Mouse (Mus musculus): ENCODE data around the gene Clmp. TPM values are rescaled to one million over a fixed set of nuclear protein-coding genes. Genes with fewer than 3 reads are reported as not detected.

Clmp gene
- total RNA-seq, 2 experiments from 2014 or later, result 3.1 to 6.1 TPM

DNA sequence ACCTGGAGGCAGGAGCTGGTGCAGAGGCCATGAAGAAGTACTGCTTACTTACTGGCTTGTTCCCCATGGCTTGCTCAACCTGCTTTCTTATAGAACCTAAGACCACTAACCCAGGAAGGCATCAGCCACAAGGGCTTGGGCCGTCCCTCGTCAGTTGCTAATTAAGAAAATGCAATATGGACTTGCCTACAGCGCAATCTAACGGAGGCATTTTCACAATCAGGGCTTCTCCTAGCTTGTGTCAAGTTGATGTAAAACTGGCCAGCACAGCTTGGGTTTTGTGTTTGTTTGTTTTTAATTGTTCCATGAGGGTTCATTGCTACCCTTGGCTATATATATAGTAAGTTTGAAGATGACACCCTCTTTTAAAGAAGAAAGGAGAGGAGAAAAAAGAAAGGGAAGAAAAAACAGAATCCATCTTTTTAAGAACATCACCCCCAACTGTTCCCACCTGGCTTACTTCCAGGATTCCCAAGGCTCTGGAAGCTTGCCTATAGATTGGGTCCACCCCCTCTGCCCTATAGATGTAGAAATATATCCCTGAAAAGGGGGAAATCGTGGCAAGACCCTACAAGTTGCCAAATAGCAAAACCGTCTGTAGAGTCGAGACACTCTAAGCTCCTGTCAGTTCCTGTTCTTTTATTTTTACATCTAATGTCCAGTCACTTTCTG lies 42.2 kb downstream of the Clmp start:
- intact Hi-C loops (cut with DNase I), result no loop called here
- DNase-seq, result no peak

DNA sequence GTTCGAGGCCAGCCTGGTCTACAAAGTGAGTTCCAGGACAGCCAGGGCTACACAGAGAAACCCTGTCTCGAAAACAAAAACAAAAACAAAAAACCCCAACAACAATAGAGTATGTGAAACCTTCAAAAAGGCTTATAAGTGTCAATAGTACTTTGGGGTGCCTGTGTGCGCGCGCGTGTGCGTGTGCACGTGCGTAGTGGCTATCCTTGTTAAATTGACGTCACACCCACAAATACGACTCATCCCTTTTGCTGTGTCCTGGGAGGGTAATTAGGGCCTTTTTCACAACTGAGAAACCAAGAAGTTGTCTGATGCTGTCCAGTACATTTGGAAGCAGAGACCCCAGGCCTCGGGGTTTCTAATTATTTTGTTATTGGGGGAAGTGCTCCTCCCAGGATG lies 44.5 kb downstream of the Clmp start:
- no peak for DNase-seq
- intact Hi-C loops (cut with DNase I), result no loop called here

DNA sequence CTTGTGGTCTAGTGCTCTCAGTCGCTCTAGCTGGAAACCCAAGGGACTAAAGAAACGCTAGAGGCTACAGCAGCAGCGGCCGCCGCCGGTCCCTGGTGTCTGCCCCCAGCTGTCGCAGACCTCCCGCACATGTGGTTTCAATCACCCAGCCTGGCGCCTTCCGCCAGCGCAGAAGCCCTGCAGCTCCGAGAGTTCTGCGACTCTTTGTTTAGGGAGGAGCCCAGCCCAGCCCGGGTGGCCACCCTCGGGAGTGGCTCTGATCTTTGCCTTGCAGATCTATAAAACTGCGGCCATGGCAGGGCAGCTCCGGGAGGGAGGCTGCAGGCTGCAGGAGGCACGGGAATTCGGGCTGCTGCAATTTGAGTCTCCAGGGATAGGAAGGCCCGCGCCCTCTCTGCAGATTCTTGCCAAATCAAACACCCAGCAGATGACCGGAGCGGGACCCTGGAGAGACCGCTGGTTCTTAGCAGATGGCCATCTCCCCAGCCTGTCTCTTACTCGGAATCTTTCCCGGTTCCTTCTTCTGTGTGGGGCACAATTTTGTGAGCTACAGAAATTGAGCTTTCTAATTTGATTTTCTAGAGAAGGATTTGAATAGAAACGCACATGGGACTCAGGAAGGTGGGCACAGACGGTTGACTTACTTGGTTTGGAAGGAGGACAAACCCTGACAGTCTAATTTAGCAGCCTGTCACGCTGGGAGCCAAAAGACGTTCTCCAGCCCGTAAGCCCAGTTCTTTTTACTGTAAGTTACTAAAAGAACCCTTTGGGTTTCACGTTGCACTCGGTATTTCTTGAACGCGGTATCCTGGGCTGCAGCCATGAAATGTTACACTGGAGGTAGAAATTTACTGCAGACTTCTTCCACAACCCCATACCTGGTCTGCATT lies 45.2 kb downstream of the Clmp start:
- intact Hi-C loops (cut with DNase I), result no loop called here
- peak; percentile 60 to 67 for DNase-seq

DNA sequence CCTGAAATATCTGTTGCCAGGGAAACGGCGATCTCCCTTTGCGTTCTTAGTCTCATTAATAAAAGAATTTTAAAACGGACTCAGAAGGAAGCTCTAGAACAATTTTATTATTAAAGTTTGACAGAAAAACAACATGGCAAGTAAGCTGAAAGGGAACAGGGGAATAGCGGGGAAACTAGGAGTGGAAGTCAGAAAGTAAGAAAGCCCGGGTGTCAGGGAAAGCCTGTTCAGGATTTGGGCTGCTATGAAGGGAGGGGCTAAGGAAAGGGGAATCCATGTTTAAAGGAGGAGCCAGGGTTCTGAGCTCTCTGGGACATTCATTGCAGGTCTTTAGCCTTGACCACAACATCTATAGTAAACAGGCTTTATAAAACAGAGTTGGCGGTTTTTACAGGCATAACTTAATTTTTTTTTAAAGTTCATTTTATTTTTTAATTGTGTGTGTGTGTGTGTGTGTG lies 45.9 kb downstream of the Clmp start:
- intact Hi-C loops (cut with DNase I), result no loop called here
- no peak for DNase-seq

DNA sequence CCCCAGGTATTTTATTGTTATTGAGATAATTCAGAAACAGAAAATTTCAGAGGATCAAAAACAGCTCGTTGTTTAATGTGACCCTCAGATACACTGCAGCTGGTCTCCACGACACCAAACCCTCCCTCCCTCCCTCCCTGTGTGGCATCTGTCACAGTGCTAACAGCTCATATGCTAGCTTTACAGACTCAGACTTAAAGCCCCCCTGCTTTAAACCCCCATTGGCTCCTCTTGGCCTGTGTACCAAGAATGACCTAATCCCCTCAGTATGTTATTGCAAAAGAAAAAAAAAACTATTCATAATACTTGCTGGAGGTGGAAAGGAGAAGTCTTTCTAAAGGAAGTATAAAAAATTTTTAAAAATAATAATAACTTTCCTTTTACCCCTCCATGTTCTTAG lies 46.5 kb downstream of the Clmp start:
- intact Hi-C loops (cut with DNase I), result no loop called here
- DNase-seq, result no peak

DNA sequence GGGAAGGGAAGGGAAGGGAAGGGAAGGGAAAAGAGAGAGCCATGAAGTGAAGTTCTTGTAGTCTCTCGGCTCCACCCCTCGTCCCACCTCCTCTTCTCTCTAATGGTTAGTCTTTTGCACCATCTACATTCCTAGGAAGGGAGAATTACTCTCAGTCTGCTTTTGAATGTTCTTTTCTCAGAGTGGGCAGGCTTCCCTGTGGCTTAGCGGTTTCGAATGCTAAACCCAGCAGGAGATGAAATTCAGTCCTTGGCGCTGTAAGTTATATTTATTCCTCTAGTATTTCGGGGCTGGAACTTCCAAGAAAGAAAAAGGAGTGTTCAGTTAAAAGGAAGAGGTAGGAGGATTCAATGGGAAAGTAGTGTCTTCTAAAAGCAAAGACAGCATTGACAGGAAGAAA lies 51.4 kb downstream of the Clmp start:
- no peak for DNase-seq
- intact Hi-C loops (cut with DNase I), result no loop called here

DNA sequence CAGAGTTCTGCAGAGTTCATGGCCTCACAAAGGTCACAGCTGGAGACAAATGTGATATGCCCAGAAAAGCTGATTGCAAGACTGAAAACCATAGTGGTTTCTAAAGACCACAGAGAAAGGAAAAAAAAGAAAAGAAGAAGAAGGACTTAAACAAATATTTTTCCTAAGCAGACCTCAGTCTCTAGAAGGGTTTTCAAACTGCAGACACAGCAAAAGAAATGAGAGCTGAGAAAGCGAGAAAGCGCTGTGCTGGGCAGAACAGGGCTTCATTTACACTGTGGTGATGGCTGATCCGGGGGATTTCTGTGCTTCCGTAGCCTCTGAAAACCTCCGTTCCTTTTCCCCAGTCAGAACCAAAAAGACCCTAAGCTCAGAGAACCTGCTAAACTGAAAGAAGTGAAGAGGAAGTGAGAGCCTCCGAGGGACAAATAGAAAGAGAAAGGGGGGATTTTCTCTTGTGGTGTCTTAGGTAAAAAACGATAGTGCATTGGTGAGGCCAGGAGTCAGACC lies 57.8 kb downstream of the Clmp start:
- no peak for DNase-seq
- intact Hi-C loops (cut with DNase I), result loop anchor here (10.0 kb wide), 1 partner anchor 329 kb away; no protein-coding TSS in a partner anchor

DNA sequence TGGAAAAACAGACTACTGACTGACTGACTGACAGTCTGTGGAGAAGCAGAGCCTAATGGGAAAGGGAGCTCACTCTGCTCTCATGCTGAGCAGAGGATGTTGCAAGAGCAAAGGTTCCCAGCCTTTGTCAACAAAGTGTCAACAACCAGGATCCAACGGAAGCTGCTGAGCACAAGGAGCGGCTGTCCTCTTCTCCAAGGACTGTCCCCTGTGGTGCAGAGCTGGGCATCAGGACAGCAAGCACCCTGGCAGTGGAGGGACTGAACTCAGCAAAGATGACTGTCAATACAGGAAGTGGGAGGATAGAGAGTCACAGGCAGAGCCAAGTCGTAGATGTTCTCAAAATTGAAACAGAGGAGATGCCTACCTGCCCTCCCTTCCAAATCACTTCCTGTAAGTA lies 58.5 kb downstream of the Clmp start:
- intact Hi-C loops (cut with DNase I), result loop anchor here (10.0 kb wide), 1 partner anchor 329 kb away; no protein-coding TSS in a partner anchor
- no peak for DNase-seq

DNA sequence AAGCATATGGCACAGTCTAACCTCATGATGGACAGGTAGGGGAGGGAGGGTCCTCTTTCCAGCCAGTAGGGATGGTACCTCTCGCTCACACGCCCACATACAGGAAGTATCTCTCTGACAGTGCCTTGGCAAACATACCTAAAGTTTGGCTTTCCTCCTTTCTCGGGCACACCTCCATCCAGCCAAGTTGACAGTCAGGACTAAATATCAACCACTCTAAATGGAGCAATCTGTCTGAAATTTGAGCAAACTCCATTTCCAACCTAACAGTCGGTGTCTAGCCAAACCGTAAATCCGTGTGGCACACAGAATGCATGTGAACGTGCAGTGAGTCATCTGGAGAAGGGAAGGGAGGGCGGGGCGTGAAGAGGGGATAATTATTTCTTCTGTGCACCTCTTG lies 61.0 kb downstream of the Clmp start:
- DNase-seq, result no peak
- intact Hi-C loops (cut with DNase I), result loop anchor here (10.0 kb wide), 1 partner anchor 332 kb away; no protein-coding TSS in a partner anchor

DNA sequence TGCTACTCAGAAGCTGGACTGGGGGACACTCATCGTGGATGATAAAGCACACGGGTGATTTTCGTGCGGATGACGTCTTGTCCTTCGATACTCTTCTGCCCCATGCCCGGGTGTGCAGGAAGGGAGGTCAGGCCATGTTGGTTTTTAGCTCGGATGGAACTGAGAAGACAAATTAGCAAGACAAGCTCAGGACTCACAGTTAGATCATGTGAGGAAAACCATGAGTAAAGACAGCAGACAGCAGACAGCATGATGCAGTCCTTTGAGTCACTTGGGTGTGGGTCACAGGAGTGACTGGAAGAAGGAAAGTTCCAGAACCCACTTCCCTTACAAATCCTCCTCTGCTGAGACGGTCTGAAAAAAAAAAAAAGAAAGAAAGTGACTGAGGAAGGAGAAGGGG lies 61.5 kb downstream of the Clmp start:
- DNase-seq, result no peak
- intact Hi-C loops (cut with DNase I), result loop anchor here (10.0 kb wide), 1 partner anchor 332 kb away; no protein-coding TSS in a partner anchor

DNA sequence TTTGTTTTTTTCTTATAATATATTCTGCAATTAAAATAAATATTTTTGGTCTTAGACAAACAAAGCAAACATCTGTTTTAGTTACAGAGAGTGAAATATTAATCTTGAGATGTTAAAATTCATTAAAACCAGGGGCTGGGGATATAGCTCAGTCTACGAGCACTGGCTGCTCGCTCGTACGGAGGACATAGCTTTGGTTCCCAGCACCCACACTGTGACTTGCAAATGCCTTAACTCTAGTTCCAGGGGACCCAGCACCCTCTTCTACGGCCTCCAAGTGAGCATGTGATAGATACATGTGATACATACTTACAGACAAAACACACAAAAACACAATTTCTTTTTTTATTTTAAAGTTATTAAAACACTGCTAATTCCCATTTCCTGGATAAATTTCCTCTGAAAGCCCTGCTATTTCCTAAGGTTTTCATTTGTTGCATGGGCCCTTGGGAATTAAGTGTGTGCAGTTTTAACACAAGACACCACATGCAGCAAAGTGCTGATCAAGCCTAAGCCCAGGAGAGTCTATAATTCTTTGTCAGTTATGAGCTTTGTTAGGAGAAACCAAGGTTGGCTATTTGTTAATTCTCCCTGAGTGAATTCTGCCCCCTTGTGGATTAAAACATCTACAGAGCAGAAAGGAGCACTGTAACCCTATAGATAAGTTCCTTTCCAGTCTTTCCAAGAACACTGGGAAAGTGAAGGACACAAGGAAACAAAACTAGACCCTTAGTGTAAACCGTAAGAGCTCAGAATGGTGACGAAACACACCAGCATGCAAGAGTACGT lies 64.3 kb downstream of the Clmp start:
- DNase-seq, result no peak

DNA sequence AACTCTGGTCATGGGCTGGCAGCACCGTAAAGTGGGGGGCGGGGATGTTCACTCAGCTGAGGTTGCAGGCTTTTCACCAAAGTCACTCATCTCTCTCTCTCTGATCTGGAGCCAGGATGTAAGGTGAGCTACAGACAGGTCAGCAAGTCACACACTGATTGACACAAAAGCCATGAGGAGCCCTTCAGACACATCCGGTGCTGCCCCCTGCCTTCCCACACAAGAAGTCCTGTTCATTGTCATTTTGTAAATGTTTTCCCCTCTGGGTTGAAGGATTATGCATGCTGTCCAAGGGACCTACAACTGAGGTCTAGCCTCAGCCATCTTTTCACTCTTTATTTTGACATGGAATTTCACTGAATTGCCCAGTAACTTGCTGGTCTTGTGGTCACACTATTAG lies 66.0 kb downstream of the Clmp start:
- no peak for DNase-seq
- intact Hi-C loops (cut with DNase I), result loop anchor here (2.0 kb wide), 1 partner anchor 115 kb away; no protein-coding TSS in a partner anchor

More for the DNA sequence above, 64.3 kb downstream of the Clmp start:
- intact Hi-C loops (cut with DNase I), result loop anchor here (2.0 to 10.0 kb wide), 2 partner anchors 113 to 335 kb away; no protein-coding TSS in a partner anchor

DNA sequence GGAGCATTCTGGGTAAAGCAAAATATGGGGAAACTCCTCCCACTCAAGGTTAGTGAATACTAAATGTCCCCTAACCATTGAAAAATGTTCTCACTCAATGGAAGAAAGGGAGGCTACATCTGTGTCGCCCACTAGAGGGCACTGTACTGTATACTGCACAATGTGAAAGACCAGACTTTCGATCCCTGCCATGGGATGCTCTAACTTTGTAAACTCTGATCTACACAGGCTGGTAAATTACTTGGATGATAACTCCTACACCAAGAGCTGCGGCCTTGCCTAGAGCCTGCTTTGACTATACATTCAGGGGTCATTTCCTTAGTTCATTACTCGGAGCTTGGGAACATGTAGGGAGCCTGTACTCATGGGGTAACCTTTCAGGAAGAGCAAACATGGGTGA lies 70.6 kb downstream of the Clmp start:
- DNase-seq, result no peak
- intact Hi-C loops (cut with DNase I), result loop anchor here (2.0 kb wide), 1 partner anchor 48 kb away; no protein-coding TSS in a partner anchor

DNA sequence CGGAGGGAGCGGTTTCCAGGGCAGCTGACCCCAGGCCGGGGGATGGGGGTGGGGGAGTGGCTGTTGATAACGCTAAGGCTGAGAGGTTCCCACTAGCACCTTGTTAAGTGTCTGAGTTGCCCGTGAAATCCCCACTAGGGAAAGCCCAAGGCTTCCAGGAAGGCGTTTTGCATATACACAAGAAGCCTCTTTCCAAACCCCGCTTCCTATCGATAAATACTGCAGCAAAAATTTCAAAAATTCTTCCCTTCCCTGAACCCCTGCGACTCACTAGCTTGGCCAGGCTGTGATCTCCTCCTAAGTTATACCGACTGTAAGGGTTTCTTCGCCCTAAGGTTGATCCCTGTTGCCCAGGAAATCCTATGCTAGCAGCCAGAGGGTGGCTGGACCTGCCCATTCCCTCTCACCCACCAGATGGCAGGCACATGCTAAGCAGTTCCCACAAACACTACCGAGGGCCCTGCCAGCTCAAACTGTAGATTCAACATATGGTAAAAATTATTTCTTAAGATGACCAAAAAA lies 71.4 kb downstream of the Clmp start:
- peak in 1 of 2 experiments; percentile 23 for DNase-seq

DNA sequence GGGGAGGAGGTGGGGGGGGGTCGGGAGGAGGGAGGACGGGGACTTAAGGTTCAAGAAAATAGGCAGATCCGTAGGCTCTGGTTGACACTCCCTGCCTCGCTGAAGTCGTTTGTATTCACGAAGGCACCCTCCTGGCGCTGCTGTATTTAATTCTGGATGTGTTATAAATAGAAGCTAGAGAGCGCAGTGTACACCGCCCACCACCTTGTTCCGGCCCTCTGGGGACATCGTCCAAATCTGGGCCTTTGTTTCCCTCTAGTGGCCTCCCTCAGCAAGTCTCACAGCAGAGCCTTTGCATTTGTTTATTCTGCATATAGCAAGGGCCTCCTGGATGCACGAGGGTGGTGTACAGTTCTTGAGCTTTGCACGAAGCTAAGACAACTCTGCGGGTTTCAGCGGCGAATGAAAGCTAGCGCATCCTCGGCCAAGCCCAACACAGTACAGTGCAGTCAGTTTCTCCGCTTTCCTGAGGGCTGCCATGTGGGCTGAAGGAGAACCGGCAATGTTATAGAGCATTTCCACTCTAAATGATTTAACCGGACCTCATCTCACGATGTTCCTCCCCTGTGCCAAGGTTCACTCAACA lies 72.0 kb downstream of the Clmp start:
- intact Hi-C loops (cut with DNase I), result loop anchor here (2.0 kb wide), 1 partner anchor 47 kb away; no protein-coding TSS in a partner anchor
- peak; percentile 57 to 65 for DNase-seq

More for the DNA sequence above, 71.4 kb downstream of the Clmp start:
- intact Hi-C loops (cut with DNase I), result loop anchor here (2.0 kb wide), 1 partner anchor 48 kb away; no protein-coding TSS in a partner anchor

DNA sequence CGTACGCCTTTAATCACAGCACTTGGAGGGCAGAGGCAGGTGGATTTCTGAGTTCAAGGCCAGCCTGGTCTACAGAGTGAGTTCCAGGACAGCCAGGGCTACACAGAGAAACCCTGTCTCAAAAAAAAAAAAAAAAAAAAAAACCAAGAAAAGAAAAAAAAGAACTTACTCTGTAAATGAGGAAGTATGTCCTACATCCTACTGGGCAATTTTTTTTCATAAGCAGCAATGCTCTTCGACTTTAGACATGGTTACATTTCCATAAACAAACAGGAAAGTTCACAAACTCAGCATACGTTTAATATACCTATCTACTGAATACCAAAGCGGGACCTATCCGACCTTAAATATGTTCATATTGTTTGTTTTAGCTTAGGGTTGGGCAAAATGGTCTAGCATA lies 76.6 kb downstream of the Clmp start:
- intact Hi-C loops (cut with DNase I), result no loop called here
- no peak for DNase-seq

DNA sequence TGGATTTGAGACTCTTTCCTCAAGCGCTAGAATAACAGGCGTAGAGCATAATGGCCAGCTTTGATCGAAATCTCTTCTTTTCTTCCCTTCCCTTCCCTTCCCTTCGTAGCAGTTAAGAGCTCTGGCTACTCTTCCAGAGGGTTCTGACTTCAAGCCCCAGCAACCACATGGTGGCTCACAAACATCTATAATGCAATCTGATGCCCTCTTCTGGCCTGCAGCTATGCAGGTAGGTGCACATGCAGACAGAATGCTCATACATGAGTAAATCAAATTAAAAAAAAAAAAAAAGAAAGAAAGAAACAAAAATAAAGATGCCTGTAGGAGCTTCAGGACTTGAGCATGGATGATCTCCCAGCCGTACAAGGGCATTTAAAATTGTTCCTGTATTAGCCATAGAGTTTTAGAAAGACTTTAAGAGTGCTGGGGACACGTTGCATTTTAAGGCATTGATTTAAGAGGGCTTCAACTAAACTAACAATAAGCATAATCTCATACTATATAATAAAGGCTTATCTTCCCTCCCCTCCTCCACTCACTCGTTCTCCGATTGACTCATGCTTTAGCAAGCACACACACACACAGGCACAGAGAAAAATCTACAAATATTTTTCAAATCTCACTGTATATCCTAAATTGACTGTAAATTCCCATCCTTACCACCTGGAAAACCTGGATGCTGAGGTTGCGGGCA lies 79.3 kb downstream of the Clmp start:
- no peak for DNase-seq
- intact Hi-C loops (cut with DNase I), result no loop called here

DNA sequence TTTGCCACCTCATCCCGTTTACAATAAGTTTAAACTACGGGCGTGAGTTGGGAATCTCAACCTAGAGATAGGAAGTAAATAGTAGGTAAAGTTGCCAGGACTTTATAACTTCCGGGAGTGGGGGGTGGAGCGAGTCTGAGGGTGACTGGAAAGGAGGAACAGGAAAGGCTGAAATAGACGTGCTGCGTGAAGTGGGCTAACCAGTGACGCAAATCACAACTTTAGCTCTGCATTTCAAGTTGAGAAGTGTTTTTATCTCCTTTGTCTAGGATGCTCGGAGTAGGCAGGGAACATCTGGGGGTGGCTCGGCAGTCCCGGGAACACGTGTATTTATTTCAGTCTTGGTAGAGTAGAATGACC lies 79.8 kb downstream of the Clmp start:
- no peak for DNase-seq

DNA sequence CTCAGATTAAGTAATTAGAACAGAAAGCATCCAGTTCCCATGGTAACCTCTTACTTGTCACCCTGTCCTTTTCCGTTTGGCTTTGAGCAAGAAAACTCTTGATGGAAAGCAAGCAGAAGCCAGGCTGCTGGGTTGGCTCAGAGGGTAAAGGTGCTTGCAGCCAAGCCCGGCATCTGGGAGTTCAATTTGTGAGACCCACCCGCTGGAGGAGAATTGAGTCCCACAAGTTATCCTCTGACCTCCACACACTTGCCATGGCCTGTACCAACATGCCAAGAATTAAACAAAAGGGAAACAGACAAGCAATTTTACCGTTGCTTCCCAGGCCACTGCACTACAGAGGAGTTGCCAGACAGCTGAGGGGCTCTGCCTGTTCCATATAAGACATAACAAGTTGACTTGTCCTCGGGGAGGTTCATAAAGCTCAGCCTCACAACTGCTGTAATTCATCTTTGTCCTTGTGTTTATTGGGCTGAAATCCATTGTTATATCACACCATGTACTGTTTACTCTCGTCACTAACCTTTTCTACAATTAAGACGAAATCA lies 80.4 kb downstream of the Clmp start:
- intact Hi-C loops (cut with DNase I), result no loop called here

More for the DNA sequence above, 79.8 kb downstream of the Clmp start:
- intact Hi-C loops (cut with DNase I), result no loop called here

More for the DNA sequence above, 80.4 kb downstream of the Clmp start:
- DNase-seq, result no peak
